Mouse (Mus musculus) CH12.LX (cell line): ENCODE data around the gene Klhl12. TPM values are rescaled to one million over a fixed set of nuclear protein-coding genes. Genes with fewer than 3 reads are reported as not detected.

Experiments
- DNase-seq: peaks from one replicate; pipeline ENCODE4 v3.0.0-alpha.2; 2013; ENCODE audit errors: extremely low read depth
- H3K27ac ChIP-seq: 2 replicates; pipeline ENCODE4 v1.5.1; 2012; ENCODE audit warnings: low read depth, mild to moderate bottlenecking, control low read depth, moderate library complexity; ENCODE audit not compliant: insufficient read depth
- H3K27me3 ChIP-seq: replicated peaks from 2 replicates; pipeline ENCODE3; 2012; ENCODE audit warnings: inconsistent platforms
- H3K36me3 ChIP-seq, 2 experiments: replicated peaks in 1 of 2; 2 replicates each; pipeline versions ENCODE3 to v1.6.1; 2012; ENCODE audit warnings: inconsistent platforms in 1 of 2, low read length in 1 of 2, mild to moderate bottlenecking in 1 of 2, mixed read lengths in 1 of 2, moderate library complexity in 1 of 2; ENCODE audit not compliant: control insufficient read depth in 1 of 2, insufficient read depth in 1 of 2
- H3K4me1 ChIP-seq, 2 experiments: 2 replicates each; pipeline ENCODE4 v1.6.1; 2012; ENCODE audit warnings: inconsistent platforms in 1 of 2, moderate library complexity in 1 of 2; ENCODE audit not compliant: insufficient read depth in 2 of 2, control insufficient read depth in 1 of 2
- H3K4me2 ChIP-seq: 2 replicates; pipeline ENCODE4 v1.6.1; 2012; ENCODE audit warnings: low read depth, mild to moderate bottlenecking, control low read depth; ENCODE audit not compliant: poor library complexity, insufficient read depth, severe bottlenecking
- H3K4me3 ChIP-seq, 3 experiments: fragments of 150-350 bp in 1 of 3; sonication (generic) in 1 of 3; replicated peaks in 1 of 3; 2 replicates each; pipeline versions ENCODE3 to v1.5.1; 2011 to 2012; ENCODE audit warnings: low read depth in 2 of 3, low read length in 2 of 3, mild to moderate bottlenecking in 2 of 3, moderate library complexity in 2 of 3, control low read depth in 1 of 3, improper control_type of control experiment in 1 of 3, inconsistent platforms in 1 of 3, mixed read lengths in 1 of 3; ENCODE audit not compliant: poor library complexity in 1 of 3
- H3K79me2 ChIP-seq: replicated peaks from 2 replicates; pipeline ENCODE4 v1.6.1; 2012; ENCODE audit warnings: mild to moderate bottlenecking, moderate library complexity; ENCODE audit not compliant: control insufficient read depth, poor library complexity, insufficient read depth, severe bottlenecking; ENCODE audit errors: extremely low read depth
- H3K9ac ChIP-seq: 2 replicates; pipeline ENCODE4 v1.6.1; 2012; ENCODE audit warnings: low read depth, mild to moderate bottlenecking, control low read depth, moderate library complexity; ENCODE audit not compliant: insufficient read depth
- H3K9me3 ChIP-seq: replicated peaks from 2 replicates; pipeline ENCODE3; 2012; ENCODE audit warnings: low read length, inconsistent platforms, mixed read lengths
- BHLHE40 ChIP-seq: IDR thresholded peaks from 2 replicates; pipeline ENCODE4 v1.6.1; 2011; ENCODE audit warnings: mild to moderate bottlenecking, low read depth, low read length, improper control_type of control experiment
- CHD1 ChIP-seq: IDR thresholded peaks from 2 replicates; pipeline ENCODE4 v1.6.1; 2012; ENCODE audit warnings: low read depth, low read length, improper control_type of control experiment, inconsistent platforms
- CHD2 ChIP-seq: IDR thresholded peaks from 2 replicates; pipeline ENCODE4 v1.6.1; 2011; ENCODE audit warnings: low read length, improper control_type of control experiment
- CTCF ChIP-seq, 2 experiments: IDR thresholded peaks in 1 of 2; conservative IDR thresholded peaks in 1 of 2; 2 replicates each; pipeline ENCODE4 v1.5.1; 2011 to 2012; ENCODE audit warnings: low read depth in 2 of 2, low read length in 2 of 2, improper control_type of control experiment in 1 of 2, inconsistent platforms in 1 of 2, mild to moderate bottlenecking in 1 of 2, moderate library complexity in 1 of 2
- E2F4 ChIP-seq: IDR thresholded peaks from 2 replicates; pipeline ENCODE4 v1.6.1; 2011; ENCODE audit warnings: low read depth, low read length, improper control_type of control experiment; ENCODE audit not compliant: insufficient replicate concordance
- ELF1 ChIP-seq: IDR thresholded peaks from 2 replicates; pipeline ENCODE4 v1.6.1; 2014; ENCODE audit warnings: low read depth, mild to moderate bottlenecking, inconsistent platforms, low read length, improper control_type of control experiment
- EP300 ChIP-seq: IDR thresholded peaks from 2 replicates; pipeline ENCODE4 v1.6.1; 2011; ENCODE audit warnings: low read length, improper control_type of control experiment
- ETS1 ChIP-seq: conservative IDR thresholded peaks from 2 replicates; pipeline ENCODE4 v1.6.1; 2012; ENCODE audit warnings: low read depth, mild to moderate bottlenecking, inconsistent platforms, low read length, improper control_type of control experiment, moderate library complexity
- GABPA ChIP-seq: IDR thresholded peaks from 2 replicates; pipeline ENCODE4 v1.6.1; 2012; ENCODE audit warnings: low read depth, low read length, improper control_type of control experiment, inconsistent platforms; ENCODE audit not compliant: insufficient replicate concordance
- HCFC1 ChIP-seq: IDR thresholded peaks from 2 replicates; pipeline ENCODE4 v1.6.1; 2012; ENCODE audit warnings: low read depth, mild to moderate bottlenecking, inconsistent platforms, low read length, improper control_type of control experiment
- IRF4 ChIP-seq: IDR thresholded peaks from 2 replicates; pipeline ENCODE4 v1.6.1; 2014; ENCODE audit warnings: low read depth, mild to moderate bottlenecking, inconsistent platforms, low read length, improper control_type of control experiment
- JUN ChIP-seq: IDR thresholded peaks from 2 replicates; pipeline ENCODE4 v1.6.1; 2011; ENCODE audit warnings: low read depth, mild to moderate bottlenecking, low read length, improper control_type of control experiment, moderate library complexity; ENCODE audit not compliant: insufficient read depth
- JUND ChIP-seq: conservative IDR thresholded peaks from 2 replicates; pipeline ENCODE4 v1.6.1; 2011; ENCODE audit warnings: low read depth, low read length, improper control_type of control experiment
- KAT2A ChIP-seq: IDR thresholded peaks from 2 replicates; pipeline ENCODE4 v1.6.1; 2012; ENCODE audit warnings: low read length, improper control_type of control experiment, inconsistent platforms; ENCODE audit not compliant: insufficient replicate concordance
- MAFK ChIP-seq: IDR thresholded peaks from 2 replicates; pipeline ENCODE4 v1.6.1; 2011; ENCODE audit warnings: low read length, improper control_type of control experiment; ENCODE audit not compliant: insufficient replicate concordance
- MAX ChIP-seq: IDR thresholded peaks from 2 replicates; pipeline ENCODE4 v1.6.1; 2011; ENCODE audit warnings: low read length, improper control_type of control experiment
- MAZ ChIP-seq: IDR thresholded peaks from 2 replicates; pipeline ENCODE4 v1.6.1; 2012; ENCODE audit warnings: low read depth, mild to moderate bottlenecking, inconsistent platforms, low read length, improper control_type of control experiment, moderate library complexity
- MEF2A ChIP-seq: IDR thresholded peaks from 2 replicates; pipeline ENCODE4 v1.6.1; 2014; ENCODE audit warnings: low read depth, mild to moderate bottlenecking, inconsistent platforms, low read length, improper control_type of control experiment, borderline replicate concordance
- MXI1 ChIP-seq: IDR thresholded peaks from 2 replicates; pipeline ENCODE4 v1.6.1; 2011; ENCODE audit warnings: mild to moderate bottlenecking, low read depth, low read length, improper control_type of control experiment
- MYC ChIP-seq: IDR thresholded peaks from 2 replicates; pipeline ENCODE4 v1.6.1; 2011; ENCODE audit warnings: low read depth, mild to moderate bottlenecking, improper control_type of control experiment, low read length
- NELFE ChIP-seq: IDR thresholded peaks from 2 replicates; pipeline ENCODE4 v1.6.1; 2011; ENCODE audit warnings: low read depth, low read length, improper control_type of control experiment
- NRF1 ChIP-seq: IDR thresholded peaks from 2 replicates; pipeline ENCODE4 v1.6.1; 2014; ENCODE audit warnings: low read depth, mild to moderate bottlenecking, inconsistent platforms, low read length, improper control_type of control experiment, moderate library complexity
- PAX5 ChIP-seq: IDR thresholded peaks from 2 replicates; pipeline ENCODE4 v1.6.1; 2012; ENCODE audit warnings: low read length, inconsistent platforms, mixed read lengths
- POLR2A ChIP-seq: IDR thresholded peaks from 2 replicates; pipeline ENCODE4 v1.6.1; 2011; ENCODE audit warnings: low read depth, mild to moderate bottlenecking, improper control_type of control experiment, low read length
- POLR2AphosphoS2 ChIP-seq: IDR thresholded peaks from 2 replicates; pipeline ENCODE4 v1.6.1; 2011; ENCODE audit warnings: low read depth, low read length, improper control_type of control experiment
- RAD21 ChIP-seq: IDR thresholded peaks from 2 replicates; pipeline ENCODE4 v1.6.1; 2011; ENCODE audit warnings: low read depth, mild to moderate bottlenecking, low read length, improper control_type of control experiment, moderate library complexity
- RCOR1 ChIP-seq: conservative IDR thresholded peaks from 2 replicates; pipeline ENCODE4 v1.6.1; 2012; ENCODE audit warnings: low read depth, mild to moderate bottlenecking, inconsistent platforms, low read length, improper control_type of control experiment
- SIN3A ChIP-seq: IDR thresholded peaks from 2 replicates; pipeline ENCODE4 v1.6.1; 2012; ENCODE audit warnings: low read length, improper control_type of control experiment, inconsistent platforms
- SMC3 ChIP-seq: IDR thresholded peaks from 2 replicates; pipeline ENCODE4 v1.6.1; 2011; ENCODE audit warnings: low read depth, low read length, improper control_type of control experiment
- TBP ChIP-seq: conservative IDR thresholded peaks from 2 replicates; pipeline ENCODE4 v1.6.1; 2011; ENCODE audit warnings: low read depth, low read length, improper control_type of control experiment
- TCF12 ChIP-seq: IDR thresholded peaks from 2 replicates; pipeline ENCODE4 v1.6.1; 2014; ENCODE audit warnings: low read depth, mild to moderate bottlenecking, inconsistent platforms, low read length, improper control_type of control experiment
- UBTF ChIP-seq: IDR thresholded peaks from 2 replicates; pipeline ENCODE4 v1.6.1; 2012; ENCODE audit warnings: low read depth, mild to moderate bottlenecking, inconsistent platforms, low read length, improper control_type of control experiment, moderate library complexity
- USF1 ChIP-seq: IDR thresholded peaks from 2 replicates; pipeline ENCODE4 v1.6.1; 2014; ENCODE audit warnings: low read depth, mild to moderate bottlenecking, inconsistent platforms, low read length, improper control_type of control experiment
- USF2 ChIP-seq: conservative IDR thresholded peaks from 2 replicates; pipeline ENCODE4 v1.6.1; 2011; ENCODE audit warnings: low read depth, low read length, improper control_type of control experiment
- ZC3H11A ChIP-seq: IDR thresholded peaks from 2 replicates; pipeline ENCODE4 v1.6.1; 2012; ENCODE audit warnings: low read depth, mild to moderate bottlenecking, inconsistent platforms, low read length, improper control_type of control experiment
- ZKSCAN1 ChIP-seq: IDR thresholded peaks from 2 replicates; pipeline ENCODE4 v1.6.1; 2012; ENCODE audit warnings: low read depth, inconsistent platforms, low read length, improper control_type of control experiment, borderline replicate concordance
- ZMIZ1 ChIP-seq: IDR thresholded peaks from 2 replicates; pipeline ENCODE4 v1.6.1; 2012; ENCODE audit warnings: low read depth, mild to moderate bottlenecking, inconsistent platforms, low read length, improper control_type of control experiment
- ZNF384 ChIP-seq: IDR thresholded peaks from 2 replicates; pipeline ENCODE4 v1.6.1; 2012; ENCODE audit warnings: low read depth, low read length, improper control_type of control experiment, inconsistent platforms
- dilution Hi-C: fragments of 300-500 bp; cut with MboI; formaldehyde crosslinking; loops from 2 replicates; pipeline ENCODE4 v1.14.3; 2020; ENCODE audit warnings: low sequenced_read_pairs; ENCODE audit not compliant: extremely low pct_unique_long_range_greater_than_20kb, extremely low pct_ligation_motif_present
- in situ Hi-C: fragments of 300-500 bp; cut with MboI; formaldehyde crosslinking; loops from 3 replicates; pipeline ENCODE4 v1.14.3; 2019; ENCODE audit warnings: low sequenced_read_pairs, low pct_ligation_motif_present, low pct_unique_long_range_greater_than_20kb, mixed read lengths
- polyA plus RNA-seq: library from polyadenylated mRNA; unstranded; fragments of >175 nt; gene quantifications from 2 replicates; pipeline ENCODE4 v1.2.1, GENCODE M21; 2012; ENCODE audit warnings: low read depth; ENCODE audit not compliant: insufficient read length
- total RNA-seq, 2 experiments: library from RNA; depleted of rRNA; stranded (reverse); fragments of 300-350 nt in 1 of 2; fragments of >200 nt in 1 of 2; gene quantifications; 2 replicates each; pipeline ENCODE4 v1.2.3; 2012 to 2014

Klhl12 gene
- total and polyA plus RNA-seq, 3 experiments: 17.6 to 20.8 (median 19.1) TPM

GRCm38 (mm10) chr1:134415168-134415831, 40.0 kb upstream of the Klhl12 start, which contains the start of gene Adipor1:
Adipor1 (plus strand) TSS chr1:134415378.
- no peaks in the 10 kb centered on the region for H3K9me3 ChIP-seq
- H3K36me3 ChIP-seq: peaks cover 15 to 48% of the 10 kb centered on the region in 2 experiments
- dilution Hi-C loops: no loop called here
- in situ Hi-C loops: no loop called here
- H3K27me3 ChIP-seq: no peaks in the 10 kb centered on the region
- H3K4me3 ChIP-seq: peak within 1 kb of the TSS; percentile 84 to 93 (median 88)
- peaks cover 8 to 46% of the 10 kb centered on the region in 2 experiments for H3K4me1 ChIP-seq
- TF ChIP-seq PAX5 (no peak), JUND (no peak), POLR2A (peak; percentile 89), ZMIZ1 (peak; percentile 97), TBP (peak; percentile 56; the same call in 1 of the 2 replicates), USF1 (no peak), NRF1 (peak; percentile 70), CTCF (conservative IDR thresholded peaks at IDR 0.05 in 1 of 2, IDR thresholded peaks at IDR 0.05 in 1 of 2; ENCODE audit: low read depth in 2 of 2, low read length in 2 of 2) (no peak), RCOR1 (0 out of 2 replicates have a peak, but pooled peaks have one; percentile 46), SIN3A (peak; percentile 68), ELF1 (peak; percentile 60), MYC (0 out of 2 replicates have a peak, but pooled peaks have one; percentile 26), USF2 (no peak), JUN (no peak), HCFC1 (peak; percentile 78), MEF2A (peak; percentile 58; the same call in 1 of the 2 replicates), EP300 (no peak), UBTF (0 out of 2 replicates have a peak, but pooled peaks have one; percentile 29), ZKSCAN1 (no peak), MAFK (no peak), NELFE (peak; percentile 95), BHLHE40 (peak; percentile 62), TCF12 (peak; percentile 77), POLR2AphosphoS2 (0 out of 2 replicates have a peak, but pooled peaks have one; percentile 75), MAZ (no peak), MAX (peak; percentile 83), ZNF384 (no peak), RAD21 (no peak), E2F4 (no peak), ETS1 (0 out of 2 replicates have a peak, but pooled peaks have one; percentile 22), MXI1 (peak; percentile 79), ZC3H11A (no peak), KAT2A (peak; percentile 72; the same call in 1 of the 2 replicates), CHD2 (peak; percentile 63), GABPA (no peak; the same call in 1 of the 2 replicates), IRF4 (peak; percentile 58; the same call in 1 of the 2 replicates), CHD1 (no peak), SMC3 (no peak)
- DNase-seq: peak; percentile 91
- peaks cover 39% of the 10 kb centered on the region for H3K79me2 ChIP-seq
- H3K27ac ChIP-seq: no peak within 1 kb of the TSS
- peak within 1 kb of the TSS; percentile 80 for H3K9ac ChIP-seq
- H3K4me2 ChIP-seq: peak within 1 kb of the TSS; percentile 77
